Mouse (Mus musculus) CH12.LX (cell line): Measurements from ENCODE around the gene Rogdi. TPM values are rescaled to one million over a fixed set of nuclear protein-coding genes. Genes with fewer than 3 reads are reported as not detected.
A peak's percentile ranks its signal among the peaks of the same experiment; 100 is the strongest.

Experiments used
- DNase-seq: peaks from one replicate; pipeline ENCODE4 v3.0.0-alpha.2; 2013; ENCODE audit errors: extremely low read depth
- H3K27ac ChIP-seq: 2 replicates; pipeline ENCODE4 v1.5.1; 2012; ENCODE audit warnings: low read depth, mild to moderate bottlenecking, control low read depth, moderate library complexity; ENCODE audit not compliant: insufficient read depth
- H3K27me3 ChIP-seq: replicated peaks from 2 replicates; pipeline ENCODE3; 2012; ENCODE audit warnings: inconsistent platforms
- H3K36me3 ChIP-seq, 2 experiments: replicated peaks in 1 of 2; 2 replicates each; pipeline versions ENCODE3 to v1.6.1; 2012; ENCODE audit warnings: inconsistent platforms in 1 of 2, low read length in 1 of 2, mild to moderate bottlenecking in 1 of 2, mixed read lengths in 1 of 2, moderate library complexity in 1 of 2; ENCODE audit not compliant: control insufficient read depth in 1 of 2, insufficient read depth in 1 of 2
- H3K4me1 ChIP-seq, 2 experiments: 2 replicates each; pipeline ENCODE4 v1.6.1; 2012; ENCODE audit warnings: inconsistent platforms in 1 of 2, moderate library complexity in 1 of 2; ENCODE audit not compliant: insufficient read depth in 2 of 2, control insufficient read depth in 1 of 2
- H3K4me2 ChIP-seq: 2 replicates; pipeline ENCODE4 v1.6.1; 2012; ENCODE audit warnings: low read depth, mild to moderate bottlenecking, control low read depth; ENCODE audit not compliant: poor library complexity, insufficient read depth, severe bottlenecking
- H3K4me3 ChIP-seq, 3 experiments: fragments of 150-350 bp in 1 of 3; sonication (generic) in 1 of 3; replicated peaks in 1 of 3; 2 replicates each; pipeline versions ENCODE3 to v1.5.1; 2011 to 2012; ENCODE audit warnings: low read depth in 2 of 3, low read length in 2 of 3, mild to moderate bottlenecking in 2 of 3, moderate library complexity in 2 of 3, control low read depth in 1 of 3, improper control_type of control experiment in 1 of 3, inconsistent platforms in 1 of 3, mixed read lengths in 1 of 3; ENCODE audit not compliant: poor library complexity in 1 of 3
- H3K79me2 ChIP-seq: replicated peaks from 2 replicates; pipeline ENCODE4 v1.6.1; 2012; ENCODE audit warnings: mild to moderate bottlenecking, moderate library complexity; ENCODE audit not compliant: control insufficient read depth, poor library complexity, insufficient read depth, severe bottlenecking; ENCODE audit errors: extremely low read depth
- H3K9ac ChIP-seq: 2 replicates; pipeline ENCODE4 v1.6.1; 2012; ENCODE audit warnings: low read depth, mild to moderate bottlenecking, control low read depth, moderate library complexity; ENCODE audit not compliant: insufficient read depth
- H3K9me3 ChIP-seq: replicated peaks from 2 replicates; pipeline ENCODE3; 2012; ENCODE audit warnings: low read length, inconsistent platforms, mixed read lengths
- BHLHE40 ChIP-seq: IDR thresholded peaks from 2 replicates; pipeline ENCODE4 v1.6.1; 2011; ENCODE audit warnings: mild to moderate bottlenecking, low read depth, low read length, improper control_type of control experiment
- CHD1 ChIP-seq: IDR thresholded peaks from 2 replicates; pipeline ENCODE4 v1.6.1; 2012; ENCODE audit warnings: low read depth, low read length, improper control_type of control experiment, inconsistent platforms
- CHD2 ChIP-seq: IDR thresholded peaks from 2 replicates; pipeline ENCODE4 v1.6.1; 2011; ENCODE audit warnings: low read length, improper control_type of control experiment
- CTCF ChIP-seq, 2 experiments: IDR thresholded peaks in 1 of 2; conservative IDR thresholded peaks in 1 of 2; 2 replicates each; pipeline ENCODE4 v1.5.1; 2011 to 2012; ENCODE audit warnings: low read depth in 2 of 2, low read length in 2 of 2, improper control_type of control experiment in 1 of 2, inconsistent platforms in 1 of 2, mild to moderate bottlenecking in 1 of 2, moderate library complexity in 1 of 2
- E2F4 ChIP-seq: IDR thresholded peaks from 2 replicates; pipeline ENCODE4 v1.6.1; 2011; ENCODE audit warnings: low read depth, low read length, improper control_type of control experiment; ENCODE audit not compliant: insufficient replicate concordance
- ELF1 ChIP-seq: IDR thresholded peaks from 2 replicates; pipeline ENCODE4 v1.6.1; 2014; ENCODE audit warnings: low read depth, mild to moderate bottlenecking, inconsistent platforms, low read length, improper control_type of control experiment
- EP300 ChIP-seq: IDR thresholded peaks from 2 replicates; pipeline ENCODE4 v1.6.1; 2011; ENCODE audit warnings: low read length, improper control_type of control experiment
- ETS1 ChIP-seq: conservative IDR thresholded peaks from 2 replicates; pipeline ENCODE4 v1.6.1; 2012; ENCODE audit warnings: low read depth, mild to moderate bottlenecking, inconsistent platforms, low read length, improper control_type of control experiment, moderate library complexity
- HCFC1 ChIP-seq: IDR thresholded peaks from 2 replicates; pipeline ENCODE4 v1.6.1; 2012; ENCODE audit warnings: low read depth, mild to moderate bottlenecking, inconsistent platforms, low read length, improper control_type of control experiment
- IRF4 ChIP-seq: IDR thresholded peaks from 2 replicates; pipeline ENCODE4 v1.6.1; 2014; ENCODE audit warnings: low read depth, mild to moderate bottlenecking, inconsistent platforms, low read length, improper control_type of control experiment
- JUN ChIP-seq: IDR thresholded peaks from 2 replicates; pipeline ENCODE4 v1.6.1; 2011; ENCODE audit warnings: low read depth, mild to moderate bottlenecking, low read length, improper control_type of control experiment, moderate library complexity; ENCODE audit not compliant: insufficient read depth
- JUND ChIP-seq: conservative IDR thresholded peaks from 2 replicates; pipeline ENCODE4 v1.6.1; 2011; ENCODE audit warnings: low read depth, low read length, improper control_type of control experiment
- KAT2A ChIP-seq: IDR thresholded peaks from 2 replicates; pipeline ENCODE4 v1.6.1; 2012; ENCODE audit warnings: low read length, improper control_type of control experiment, inconsistent platforms; ENCODE audit not compliant: insufficient replicate concordance
- MAFK ChIP-seq: IDR thresholded peaks from 2 replicates; pipeline ENCODE4 v1.6.1; 2011; ENCODE audit warnings: low read length, improper control_type of control experiment; ENCODE audit not compliant: insufficient replicate concordance
- MAX ChIP-seq: IDR thresholded peaks from 2 replicates; pipeline ENCODE4 v1.6.1; 2011; ENCODE audit warnings: low read length, improper control_type of control experiment
- MAZ ChIP-seq: IDR thresholded peaks from 2 replicates; pipeline ENCODE4 v1.6.1; 2012; ENCODE audit warnings: low read depth, mild to moderate bottlenecking, inconsistent platforms, low read length, improper control_type of control experiment, moderate library complexity
- MEF2A ChIP-seq: IDR thresholded peaks from 2 replicates; pipeline ENCODE4 v1.6.1; 2014; ENCODE audit warnings: low read depth, mild to moderate bottlenecking, inconsistent platforms, low read length, improper control_type of control experiment, borderline replicate concordance
- MXI1 ChIP-seq: IDR thresholded peaks from 2 replicates; pipeline ENCODE4 v1.6.1; 2011; ENCODE audit warnings: mild to moderate bottlenecking, low read depth, low read length, improper control_type of control experiment
- MYC ChIP-seq: IDR thresholded peaks from 2 replicates; pipeline ENCODE4 v1.6.1; 2011; ENCODE audit warnings: low read depth, mild to moderate bottlenecking, improper control_type of control experiment, low read length
- NELFE ChIP-seq: IDR thresholded peaks from 2 replicates; pipeline ENCODE4 v1.6.1; 2011; ENCODE audit warnings: low read depth, low read length, improper control_type of control experiment
- NRF1 ChIP-seq: IDR thresholded peaks from 2 replicates; pipeline ENCODE4 v1.6.1; 2014; ENCODE audit warnings: low read depth, mild to moderate bottlenecking, inconsistent platforms, low read length, improper control_type of control experiment, moderate library complexity
- PAX5 ChIP-seq: IDR thresholded peaks from 2 replicates; pipeline ENCODE4 v1.6.1; 2012; ENCODE audit warnings: low read length, inconsistent platforms, mixed read lengths
- POLR2A ChIP-seq: IDR thresholded peaks from 2 replicates; pipeline ENCODE4 v1.6.1; 2011; ENCODE audit warnings: low read depth, mild to moderate bottlenecking, improper control_type of control experiment, low read length
- POLR2AphosphoS2 ChIP-seq: IDR thresholded peaks from 2 replicates; pipeline ENCODE4 v1.6.1; 2011; ENCODE audit warnings: low read depth, low read length, improper control_type of control experiment
- RAD21 ChIP-seq: IDR thresholded peaks from 2 replicates; pipeline ENCODE4 v1.6.1; 2011; ENCODE audit warnings: low read depth, mild to moderate bottlenecking, low read length, improper control_type of control experiment, moderate library complexity
- RCOR1 ChIP-seq: conservative IDR thresholded peaks from 2 replicates; pipeline ENCODE4 v1.6.1; 2012; ENCODE audit warnings: low read depth, mild to moderate bottlenecking, inconsistent platforms, low read length, improper control_type of control experiment
- SIN3A ChIP-seq: IDR thresholded peaks from 2 replicates; pipeline ENCODE4 v1.6.1; 2012; ENCODE audit warnings: low read length, improper control_type of control experiment, inconsistent platforms
- SMC3 ChIP-seq: IDR thresholded peaks from 2 replicates; pipeline ENCODE4 v1.6.1; 2011; ENCODE audit warnings: low read depth, low read length, improper control_type of control experiment
- TBP ChIP-seq: conservative IDR thresholded peaks from 2 replicates; pipeline ENCODE4 v1.6.1; 2011; ENCODE audit warnings: low read depth, low read length, improper control_type of control experiment
- TCF12 ChIP-seq: IDR thresholded peaks from 2 replicates; pipeline ENCODE4 v1.6.1; 2014; ENCODE audit warnings: low read depth, mild to moderate bottlenecking, inconsistent platforms, low read length, improper control_type of control experiment
- UBTF ChIP-seq: IDR thresholded peaks from 2 replicates; pipeline ENCODE4 v1.6.1; 2012; ENCODE audit warnings: low read depth, mild to moderate bottlenecking, inconsistent platforms, low read length, improper control_type of control experiment, moderate library complexity
- USF1 ChIP-seq: IDR thresholded peaks from 2 replicates; pipeline ENCODE4 v1.6.1; 2014; ENCODE audit warnings: low read depth, mild to moderate bottlenecking, inconsistent platforms, low read length, improper control_type of control experiment
- USF2 ChIP-seq: conservative IDR thresholded peaks from 2 replicates; pipeline ENCODE4 v1.6.1; 2011; ENCODE audit warnings: low read depth, low read length, improper control_type of control experiment
- ZC3H11A ChIP-seq: IDR thresholded peaks from 2 replicates; pipeline ENCODE4 v1.6.1; 2012; ENCODE audit warnings: low read depth, mild to moderate bottlenecking, inconsistent platforms, low read length, improper control_type of control experiment
- ZKSCAN1 ChIP-seq: IDR thresholded peaks from 2 replicates; pipeline ENCODE4 v1.6.1; 2012; ENCODE audit warnings: low read depth, inconsistent platforms, low read length, improper control_type of control experiment, borderline replicate concordance
- ZMIZ1 ChIP-seq: IDR thresholded peaks from 2 replicates; pipeline ENCODE4 v1.6.1; 2012; ENCODE audit warnings: low read depth, mild to moderate bottlenecking, inconsistent platforms, low read length, improper control_type of control experiment
- ZNF384 ChIP-seq: IDR thresholded peaks from 2 replicates; pipeline ENCODE4 v1.6.1; 2012; ENCODE audit warnings: low read depth, low read length, improper control_type of control experiment, inconsistent platforms
- dilution Hi-C: fragments of 300-500 bp; cut with MboI; formaldehyde crosslinking; loops from 2 replicates; pipeline ENCODE4 v1.14.3; 2020; ENCODE audit warnings: low sequenced_read_pairs; ENCODE audit not compliant: extremely low pct_unique_long_range_greater_than_20kb, extremely low pct_ligation_motif_present
- in situ Hi-C: fragments of 300-500 bp; cut with MboI; formaldehyde crosslinking; loops from 3 replicates; pipeline ENCODE4 v1.14.3; 2019; ENCODE audit warnings: low sequenced_read_pairs, low pct_ligation_motif_present, low pct_unique_long_range_greater_than_20kb, mixed read lengths
- polyA plus RNA-seq: library from polyadenylated mRNA; unstranded; fragments of >175 nt; gene quantifications from 2 replicates; pipeline ENCODE4 v1.2.1, GENCODE M21; 2012; ENCODE audit warnings: low read depth; ENCODE audit not compliant: insufficient read length
- total RNA-seq, 2 experiments: library from RNA; depleted of rRNA; stranded (reverse); fragments of 300-350 nt in 1 of 2; fragments of >200 nt in 1 of 2; gene quantifications; 2 replicates each; pipeline ENCODE4 v1.2.3; 2012 to 2014

The Rogdi gene
- total RNA-seq (2012; rRNA removed) = 27.7 and 33.4 TPM in 2 replicates
- total RNA-seq (2014; rRNA removed) = 21.5 and 25.1 TPM in 2 replicates
- polyA plus RNA-seq = 121 and 130 TPM in 2 replicates

- peak; percentile 100 for DNase-seq
- H3K27me3 ChIP-seq = no peaks in the 10 kb centered on the region
- H3K79me2 ChIP-seq = no peaks in the 10 kb centered on the region
- peak within 1 kb of the TSS; percentile 90 for H3K4me2 ChIP-seq
- in situ Hi-C loops (no loop called here), dilution Hi-C loops (no loop called here)
- H3K9ac ChIP-seq = peak within 1 kb of the TSS; percentile 11; the same call in 1 of the 2 replicates
- H3K4me3 ChIP-seq = peak within 1 kb of the TSS; percentile 68 to 97 (median 68)
- H3K9me3 ChIP-seq = no peaks in the 10 kb centered on the region
- peaks cover 45 to 67% of the 10 kb centered on the region in 2 experiments for H3K36me3 ChIP-seq
- peaks cover 19 to 48% of the 10 kb centered on the region in 2 experiments for H3K4me1 ChIP-seq
- peak within 1 kb of the TSS; percentile 78 for H3K27ac ChIP-seq
- TF ChIP-seq EP300 (no peak), USF1 (peak; percentile 28), RCOR1 (no peak), SIN3A (peak; percentile 76; the same call in 1 of the 2 replicates), UBTF (no peak; the same call in 1 of the 2 replicates), PAX5 (no peak), TBP (0 out of 2 replicates have a peak, but pooled peaks have one; percentile 36), ZMIZ1 (peak; percentile 96), NRF1 (peak; percentile 60), JUN (no peak), ETS1 (no peak), CTCF (conservative IDR thresholded peaks at IDR 0.05 in 1 of 2, IDR thresholded peaks at IDR 0.05 in 1 of 2; ENCODE audit: low read depth in 2 of 2, low read length in 2 of 2) (peak in 1 of 2 experiments; percentile 49; a peak in 2 of 4 replicates), POLR2A (peak; percentile 85), MEF2A (peak; percentile 74), POLR2AphosphoS2 (peak; percentile 96), ELF1 (peak; percentile 59; the same call in 1 of the 2 replicates), KAT2A (0 out of 2 replicates have a peak, but pooled peaks have one; percentile 61), SMC3 (peak; percentile 21), IRF4 (peak; percentile 21; the same call in 1 of the 2 replicates), E2F4 (peak; percentile 67; the same call in 1 of the 2 replicates), JUND (no peak), MYC (no peak), ZC3H11A (no peak), TCF12 (peak; percentile 81), MAZ (no peak), MAX (peak; percentile 60; the same call in 1 of the 2 replicates), HCFC1 (peak; percentile 53), MAFK (no peak), RAD21 (no peak), BHLHE40 (peak; percentile 68; the same call in 1 of the 2 replicates), CHD1 (no peak), ZNF384 (no peak), NELFE (peak; percentile 77; the same call in 1 of the 2 replicates), MXI1 (peak; percentile 88), ZKSCAN1 (0 out of 2 replicates have a peak, but pooled peaks have one; percentile 17), CHD2 (peak; percentile 94), USF2 (no peak)
These were observed at the start of gene Rogdi for GRCm38 (mm10) chr16:5013054-5013838. Gene Rogdi (minus strand): TSS chr16:5013553.
